Mouse (Mus musculus) heart, postnatal 14 days (tissue): Measurements from ENCODE around the gene Ryr2. TPM values are rescaled to one million over a fixed set of nuclear protein-coding genes. Genes with fewer than 3 reads are reported as not detected.

Source experiments
- DNase-seq, 2 experiments: peaks; one replicate each; pipeline ENCODE4 v3.0.0; 2021 to 2022
- intact Hi-C: fragments of 180-260 bp; cut with DNase I; formaldehyde crosslinking; loops from one replicate; pipeline ENCODE4 v1.15.1; 2025
- total RNA-seq, 2 experiments: library from RNA; stranded (reverse); gene quantifications; 2 replicates each; pipeline ENCODE4 v1.2.3; 2021

Ryr2 gene
- total RNA-seq, 2 experiments from 2014 or later = 977 to 1,003 TPM

- no peak for DNase-seq
- intact Hi-C loops = no loop called here
Measured at GRCm38 (mm10) chr13:12042891-12043491, 63.8 kb downstream of the Ryr2 start.

GRCm38 (mm10) chr13:12039967-12040366, 66.8 kb downstream of the Ryr2 start:
- intact Hi-C loops = no loop called here
- no peak for DNase-seq

- no peak for DNase-seq
- intact Hi-C loops = no loop called here
Measured at GRCm38 (mm10) chr13:12038676-12039075, 68.1 kb downstream of the Ryr2 start.

- intact Hi-C loops = no loop called here
- DNase-seq = no peak
Measured at GRCm38 (mm10) chr13:12037241-12037640, 69.5 kb downstream of the Ryr2 start.

GRCm38 (mm10) chr13:12036834-12037233, 69.9 kb downstream of the Ryr2 start:
- intact Hi-C loops = no loop called here
- no peak for DNase-seq

- DNase-seq = no peak
- intact Hi-C loops = no loop called here
Measured at GRCm38 (mm10) chr13:12033914-12034313, 72.8 kb downstream of the Ryr2 start.

GRCm38 (mm10) chr13:12033272-12033671, 73.5 kb downstream of the Ryr2 start:
- intact Hi-C loops = no loop called here
- DNase-seq = no peak

GRCm38 (mm10) chr13:12029841-12030240, 76.9 kb downstream of the Ryr2 start:
- no peak for DNase-seq
- intact Hi-C loops = no loop called here

- intact Hi-C loops = no loop called here
- no peak for DNase-seq
Measured at GRCm38 (mm10) chr13:12029326-12029725, 77.4 kb downstream of the Ryr2 start.

GRCm38 (mm10) chr13:12018046-12018445, 88.7 kb downstream of the Ryr2 start:
- no peak for DNase-seq
- intact Hi-C loops = no loop called here

- intact Hi-C loops = no loop called here
- no peak for DNase-seq
Measured at GRCm38 (mm10) chr13:12013986-12014385, 92.8 kb downstream of the Ryr2 start.

- intact Hi-C loops = no loop called here
- no peak for DNase-seq
Measured at GRCm38 (mm10) chr13:12008995-12009689, 97.6 kb downstream of the Ryr2 start.

GRCm38 (mm10) chr13:12007579-12007978, 99.2 kb downstream of the Ryr2 start:
- intact Hi-C loops = no loop called here
- no peak for DNase-seq

GRCm38 (mm10) chr13:12001891-12002294, 104.9 kb downstream of the Ryr2 start:
- DNase-seq = peak in 1 of 2 experiments; percentile 26
- intact Hi-C loops = no loop called here

GRCm38 (mm10) chr13:11999851-12000250, 106.9 kb downstream of the Ryr2 start:
- intact Hi-C loops = no loop called here
- no peak for DNase-seq

- DNase-seq = no peak
Measured at GRCm38 (mm10) chr13:11997366-11997765, 109.4 kb downstream of the Ryr2 start.

GRCm38 (mm10) chr13:11987556-11987955, 119.2 kb downstream of the Ryr2 start:
- no peak for DNase-seq
- intact Hi-C loops = no loop called here

More at GRCm38 (mm10) chr13:11997366-11997765, 109.4 kb downstream of the Ryr2 start:
- intact Hi-C loops = no loop called here

GRCm38 (mm10) chr13:11985056-11985455, 121.7 kb downstream of the Ryr2 start:
- intact Hi-C loops = no loop called here
- DNase-seq = no peak

- DNase-seq = no peak
- intact Hi-C loops = no loop called here
Measured at GRCm38 (mm10) chr13:11978997-11979396, 127.7 kb downstream of the Ryr2 start.

GRCm38 (mm10) chr13:11978359-11978758, 128.4 kb downstream of the Ryr2 start:
- DNase-seq = no peak

GRCm38 (mm10) chr13:11977606-11978005, 129.1 kb downstream of the Ryr2 start:
- intact Hi-C loops = no loop called here
- no peak for DNase-seq

More at GRCm38 (mm10) chr13:11978359-11978758, 128.4 kb downstream of the Ryr2 start:
- intact Hi-C loops = no loop called here

- intact Hi-C loops = no loop called here
- DNase-seq = no peak
Measured at GRCm38 (mm10) chr13:11964391-11964790, 142.4 kb downstream of the Ryr2 start.
